Mouse (Mus musculus): ENCODE data around the gene Apobec2.

Apobec2 gene

DNA sequence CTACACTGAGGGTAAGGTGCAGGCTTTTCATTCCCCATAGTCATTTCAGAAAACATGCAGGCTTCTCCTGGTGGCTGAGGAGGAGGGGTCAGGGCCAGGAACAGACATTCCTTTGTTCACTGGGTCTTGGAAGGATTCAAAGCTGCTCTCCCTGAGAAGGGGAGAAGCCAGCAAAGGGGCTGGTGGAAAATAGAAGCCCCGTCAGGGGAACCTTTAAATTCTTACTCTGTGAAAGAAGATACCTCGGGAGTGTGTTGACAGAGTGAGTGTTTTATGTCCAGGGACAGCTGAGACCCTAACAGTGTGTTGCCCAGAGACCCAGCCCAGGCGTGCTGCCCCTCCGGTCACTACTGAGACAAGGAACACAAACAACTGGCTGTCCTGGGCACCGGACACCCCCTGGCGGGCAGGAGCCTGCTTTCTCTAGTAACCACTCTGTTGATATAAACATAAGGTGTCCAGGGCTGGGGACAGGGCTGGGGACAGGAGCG lies 4.7 kb upstream of the Apobec2 start:
- DNase-seq (ENCODE audit: low spot score in 2 of 2): no peak

GRCm38 (mm10) chr17:48436487-48436886 lies 3.8 kb upstream of the Apobec2 start:
- DNase-seq (ENCODE audit: low spot score in 2 of 2): no peak

- no peak for DNase-seq (ENCODE audit: low spot score in 2 of 2)
Observed at GRCm38 (mm10) chr17:48434479-48434878, 1.7 kb upstream of the Apobec2 start.

GRCm38 (mm10) chr17:48433689-48434330 lies 1.1 kb upstream of the Apobec2 start:
- DNase-seq (ENCODE audit: low spot score in 2 of 2): no peak

GRCm38 (mm10) chr17:48433006-48433655 lies 401 bp upstream of the Apobec2 start:
- no peak for DNase-seq (ENCODE audit: low spot score in 2 of 2)

GRCm38 (mm10) chr17:48431054-48431453 lies 1.7 kb downstream of the Apobec2 start:
- no peak for DNase-seq (ENCODE audit: low spot score in 2 of 2)

GRCm38 (mm10) chr17:48430394-48430793 lies 2.3 kb downstream of the Apobec2 start:
- no peak for DNase-seq (ENCODE audit: low spot score in 2 of 2)

DNA sequence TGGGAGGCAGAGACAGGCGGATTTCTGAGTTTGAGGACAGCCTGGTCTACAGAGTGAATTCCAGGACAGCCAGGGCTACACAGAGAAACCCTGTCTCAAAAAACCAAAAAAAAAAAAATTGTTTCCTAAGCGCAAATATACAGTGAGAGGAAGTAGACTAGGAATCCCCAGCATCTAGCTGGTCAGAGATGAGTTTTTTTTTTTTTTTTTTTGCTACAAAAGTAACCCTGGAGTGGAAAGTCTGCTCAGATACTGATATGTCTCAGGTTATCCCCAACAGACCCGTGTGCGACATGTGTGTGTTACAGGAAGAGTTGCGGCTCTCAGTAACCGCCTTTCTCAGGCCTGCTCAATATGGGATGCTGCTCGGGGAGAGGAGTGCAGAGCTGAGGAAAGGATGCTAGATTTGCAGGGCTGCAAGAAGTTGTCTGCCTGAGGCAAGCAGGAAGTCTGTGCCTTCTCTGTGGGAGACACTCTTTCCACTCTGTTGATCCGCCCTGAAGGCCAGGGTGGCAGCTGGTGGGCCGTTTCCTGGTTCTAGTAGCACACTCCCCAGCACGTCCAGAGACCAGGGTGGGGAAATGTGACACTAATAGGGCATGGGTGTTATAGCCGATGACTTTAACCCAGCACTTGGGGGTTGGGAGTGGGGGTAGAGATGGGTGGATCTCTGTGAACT lies 4.7 kb downstream of the Apobec2 start:
- no peak for DNase-seq (ENCODE audit: low spot score in 2 of 2)

GRCm38 (mm10) chr17:48426991-48427750 lies 5.6 kb downstream of the Apobec2 start:
- DNase-seq (ENCODE audit: low spot score in 2 of 2): no peak

GRCm38 (mm10) chr17:48425823-48426612 lies 6.7 kb downstream of the Apobec2 start:
- no peak for DNase-seq (ENCODE audit: low spot score in 2 of 2)

GRCm38 (mm10) chr17:48424237-48424636 lies 8.5 kb downstream of the Apobec2 start:
- no peak for DNase-seq (ENCODE audit: low spot score in 2 of 2)

DNA sequence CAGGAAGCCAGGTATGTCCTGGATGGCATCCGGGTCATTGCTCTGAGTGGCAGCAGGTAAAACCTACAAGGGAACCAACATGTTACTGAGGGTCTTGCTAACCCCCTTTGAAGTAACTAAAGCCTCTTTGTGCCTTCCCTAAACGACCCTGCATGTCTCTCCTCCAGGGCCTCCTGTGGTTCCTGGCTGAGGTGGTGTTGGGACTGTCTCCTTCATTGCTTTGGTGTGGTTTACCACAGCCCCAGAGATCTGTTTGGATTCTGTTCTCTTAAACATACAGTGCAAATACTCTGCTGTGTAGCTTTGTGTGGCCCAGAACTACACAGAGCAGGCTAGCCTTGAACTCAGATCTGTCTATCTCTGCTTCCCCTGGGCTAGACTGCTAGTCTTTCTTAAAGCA lies 13.2 kb downstream of the Apobec2 start:
- no peak for DNase-seq (ENCODE audit: low spot score in 2 of 2)

DNA sequence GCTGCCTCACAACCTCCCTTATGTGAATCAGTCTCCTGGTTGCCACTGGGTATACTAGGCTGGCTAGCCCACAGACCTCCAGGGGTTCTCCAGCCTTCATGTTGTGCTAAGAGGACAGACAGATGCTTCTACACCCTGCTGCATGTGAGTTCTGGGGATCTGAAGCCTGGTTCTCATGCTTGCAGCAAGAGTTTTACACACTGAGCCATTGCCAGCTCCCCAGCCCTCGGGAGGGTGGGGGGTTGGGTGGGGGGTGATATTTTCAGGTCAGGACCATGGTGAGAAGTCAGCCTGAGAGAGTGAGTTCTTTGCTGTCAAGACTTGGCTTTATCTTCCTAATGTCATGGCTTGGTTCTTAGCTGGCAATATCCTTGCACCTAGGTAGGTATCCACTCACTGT lies 13.9 kb downstream of the Apobec2 start:
- no peak for DNase-seq (ENCODE audit: low spot score in 2 of 2)

DNA sequence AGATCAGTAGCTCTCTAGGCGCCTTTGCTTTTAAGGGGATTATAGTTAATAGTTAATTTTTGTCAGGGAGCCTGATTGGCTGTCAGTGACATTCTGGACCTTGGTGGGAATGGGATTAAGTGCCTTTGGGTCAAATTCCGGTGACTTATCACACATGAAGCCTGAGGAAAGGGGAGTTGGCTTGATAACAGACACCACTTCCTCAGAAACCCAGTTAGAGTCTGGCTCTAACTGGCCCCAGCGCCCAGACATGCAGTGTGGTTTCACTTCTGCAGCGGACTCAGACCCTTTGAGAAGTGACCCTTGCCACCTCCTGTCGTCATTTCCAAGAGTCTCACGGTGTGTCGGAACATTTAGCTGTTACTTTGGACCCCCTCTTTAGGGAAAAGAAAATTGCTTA lies 14.6 kb downstream of the Apobec2 start:
- no peak for DNase-seq (ENCODE audit: low spot score in 2 of 2)

DNA sequence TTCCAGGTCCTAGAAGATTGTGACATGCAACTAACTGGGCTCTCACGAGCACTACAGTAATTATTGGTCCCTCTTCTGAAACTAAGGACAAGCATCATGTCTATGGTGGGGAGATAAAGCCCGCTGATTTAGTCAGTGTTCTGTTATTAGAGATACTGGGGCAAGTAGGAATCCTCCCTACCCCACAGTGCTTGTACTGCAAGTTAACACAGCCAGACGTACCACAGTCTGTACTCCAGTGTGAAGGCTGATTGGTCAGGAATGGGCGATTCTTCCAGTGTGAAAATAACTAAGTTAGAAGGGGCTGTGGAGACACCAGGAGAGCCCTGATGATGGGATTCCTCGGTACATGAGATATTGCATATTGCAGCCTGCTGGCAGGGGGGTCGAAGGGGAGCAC lies 15.2 kb downstream of the Apobec2 start:
- no peak for DNase-seq (ENCODE audit: low spot score in 2 of 2)

DNA sequence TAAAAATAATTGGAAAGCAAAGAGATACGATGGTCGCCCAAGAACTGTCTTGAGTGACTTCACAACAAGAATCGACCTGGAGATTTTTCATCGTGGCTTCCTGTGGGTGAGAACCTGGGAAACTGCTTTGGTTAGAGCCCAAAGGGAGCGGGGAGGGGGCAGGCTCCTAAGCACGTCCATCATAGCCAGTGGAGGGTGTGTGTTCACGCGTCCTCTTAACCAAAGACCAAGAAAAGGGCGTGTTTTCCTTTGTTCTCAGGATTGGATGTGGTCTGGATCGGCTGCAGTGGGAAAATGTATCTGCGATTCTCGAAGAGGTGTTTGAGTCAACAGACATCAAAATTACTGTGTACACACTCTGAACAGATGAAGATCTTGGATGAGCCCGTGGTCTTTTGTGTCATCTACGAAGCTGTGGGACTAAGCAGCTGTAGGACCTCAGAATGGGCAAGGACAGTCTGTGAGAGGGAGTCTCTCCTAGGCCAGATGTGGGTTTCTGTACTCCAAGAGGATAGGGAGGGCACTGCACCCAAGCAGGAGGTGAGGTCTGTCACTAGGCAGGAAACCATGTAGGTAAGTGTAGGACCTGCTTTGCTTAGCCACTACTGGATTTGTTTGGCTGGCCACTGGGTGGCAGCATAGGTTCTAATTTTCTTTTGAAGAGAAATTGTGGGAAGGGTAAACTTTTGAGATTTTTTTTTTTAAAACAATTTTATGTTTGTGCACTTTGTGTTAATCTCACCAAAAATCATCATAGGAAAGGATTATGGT lies 16.1 kb downstream of the Apobec2 start:
- DNase-seq (ENCODE audit: low spot score in 2 of 2): no peak

DNA sequence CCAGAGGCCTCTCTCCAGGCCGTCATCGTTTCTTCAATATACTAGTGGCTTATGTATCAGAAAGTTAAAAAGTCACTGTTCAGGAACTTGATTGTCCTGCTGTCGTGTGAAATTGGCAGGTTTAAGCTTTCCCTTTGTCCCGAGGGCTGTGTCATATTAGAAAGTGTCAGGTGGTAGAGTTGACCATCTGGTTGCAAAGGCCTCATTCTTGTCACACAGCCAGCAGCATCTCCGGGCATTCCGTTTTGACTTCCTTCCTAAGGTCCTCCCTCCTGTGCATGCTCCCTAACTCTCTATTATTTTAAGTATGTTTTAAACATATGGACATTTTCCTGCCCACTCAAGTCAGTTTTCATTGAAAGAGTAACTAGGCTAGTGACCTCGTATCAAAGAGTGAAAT lies 16.7 kb downstream of the Apobec2 start:
- DNase-seq (ENCODE audit: low spot score in 2 of 2): no peak

GRCm38 (mm10) chr17:48411241-48411640 lies 21.5 kb downstream of the Apobec2 start:
- DNase-seq (ENCODE audit: low spot score in 2 of 2): no peak

GRCm38 (mm10) chr17:48410299-48410785 lies 22.4 kb downstream of the Apobec2 start:
- no peak for DNase-seq (ENCODE audit: low spot score in 2 of 2)

Measured in urinary bladder, postnatal 36 days (tissue).